Mouse (Mus musculus): ENCODE measurements at regions not wholly inside any gene's neighbourhood (a gene's known extent, or its start where the extent isn't known, plus 50 kb on each side); places are given as distances from the start of the nearest gene placed in this dataset.

- H3K4me2 ChIP-seq (replicated peaks) = no peak overlapping the region
- H3K9me3 ChIP-seq = 0 out of 2 replicates have a peak, but pooled peaks cover 4% of the 10 kb centered on the region
- 8% methylated on average over 2 of the region's 2 CpGs for WGBS
- no peaks in the 10 kb centered on the region for H3K36me3 ChIP-seq
- H3K4me3 ChIP-seq = no peak overlapping the region
- no peak overlapping the region for H3K27ac ChIP-seq
- no peaks in the 10 kb centered on the region for H3K27me3 ChIP-seq
- H3K4me1 ChIP-seq = peaks cover 4% of the 10 kb centered on the region; the same call in 1 of the 2 replicates
- no peak for ATAC-seq (ENCODE audit: low FRiP score, low read depth)
- no peak overlapping the region for H3K9ac ChIP-seq
These were observed 230.3 kb downstream of the Parp8 start for GRCm38 (mm10) chr13:116795041-116795440.

GRCm38 (mm10) chr13:116781616-116782015 lies 243.7 kb downstream of the Parp8 start:
- no peak for ATAC-seq (ENCODE audit: low FRiP score, low read depth)
- H3K4me2 ChIP-seq (replicated peaks) = no peak overlapping the region
- no peaks in the 10 kb centered on the region for H3K4me1 ChIP-seq
- H3K36me3 ChIP-seq = no peaks in the 10 kb centered on the region
- no peak overlapping the region for H3K4me3 ChIP-seq
- no peaks in the 10 kb centered on the region for H3K9me3 ChIP-seq
- no peaks in the 10 kb centered on the region for H3K27me3 ChIP-seq
- no peak overlapping the region for H3K27ac ChIP-seq
- no peak overlapping the region for H3K9ac ChIP-seq

- Histone ChIP-seq H3K4me1 (no peaks in the 10 kb centered on the region), H3K27me3 (no peaks in the 10 kb centered on the region), H3K27ac (no peak overlapping the region), H3K9ac (no peak overlapping the region), H3K4me2 (replicated peaks) (no peak overlapping the region), H3K9me3 (no peaks in the 10 kb centered on the region), H3K36me3 (no peaks in the 10 kb centered on the region), H3K4me3 (no peak overlapping the region)
- WGBS = 73% methylated on average over 3 of the region's 3 CpGs
- ATAC-seq (ENCODE audit: low FRiP score, low read depth) = no peak
These were observed 259.8 kb downstream of the Parp8 start for GRCm38 (mm10) chr13:116765491-116765890.

- no peaks in the 10 kb centered on the region for H3K4me1 ChIP-seq
- no peaks in the 10 kb centered on the region for H3K9me3 ChIP-seq
- no peak overlapping the region for H3K4me3 ChIP-seq
- 86% methylated on average over 2 of the region's 2 CpGs for WGBS
- H3K4me2 ChIP-seq (replicated peaks) = no peak overlapping the region
- H3K27ac ChIP-seq = no peak overlapping the region
- H3K9ac ChIP-seq = no peak overlapping the region
- H3K36me3 ChIP-seq = no peaks in the 10 kb centered on the region
- no peak for ATAC-seq (ENCODE audit: low FRiP score, low read depth)
- no peaks in the 10 kb centered on the region for H3K27me3 ChIP-seq
These were observed 265.4 kb downstream of the Parp8 start for GRCm38 (mm10) chr13:116759912-116760311.

GRCm38 (mm10) chr13:116740825-116741224 lies 284.5 kb downstream of the Parp8 start:
- H3K9me3 ChIP-seq = no peaks in the 10 kb centered on the region
- no peak overlapping the region for H3K9ac ChIP-seq
- 76% methylated on average over 4 of the region's 4 CpGs for WGBS
- no peak overlapping the region for H3K4me2 ChIP-seq (replicated peaks)
- H3K4me3 ChIP-seq = no peak overlapping the region
- no peak overlapping the region for H3K27ac ChIP-seq
- no peaks in the 10 kb centered on the region for H3K4me1 ChIP-seq
- no peaks in the 10 kb centered on the region for H3K27me3 ChIP-seq
- no peak for ATAC-seq (ENCODE audit: low FRiP score, low read depth)
- no peaks in the 10 kb centered on the region for H3K36me3 ChIP-seq

- Histone ChIP-seq H3K4me3 (no peak overlapping the region), H3K27ac (no peak overlapping the region), H3K9ac (no peak overlapping the region), H3K36me3 (no peaks in the 10 kb centered on the region), H3K9me3 (no peaks in the 10 kb centered on the region), H3K27me3 (no peaks in the 10 kb centered on the region), H3K4me1 (0 out of 2 replicates have a peak, but pooled peaks cover 4% of the 10 kb centered on the region), H3K4me2 (replicated peaks) (no peak overlapping the region)
- no peak for ATAC-seq (ENCODE audit: low FRiP score, low read depth)
- WGBS = 73% methylated on average over 14 of the region's 14 CpGs
These were observed 301.8 kb downstream of the Parp8 start for GRCm38 (mm10) chr13:116723361-116724153.

- Histone ChIP-seq H3K36me3 (no peaks in the 10 kb centered on the region), H3K4me2 (replicated peaks) (no peak overlapping the region), H3K4me3 (no peak overlapping the region), H3K27ac (no peak overlapping the region), H3K9me3 (no peaks in the 10 kb centered on the region), H3K9ac (no peak overlapping the region), H3K4me1 (peaks cover 13% of the 10 kb centered on the region; the same call in 1 of the 2 replicates), H3K27me3 (peaks cover 44% of the 10 kb centered on the region)
- WGBS = 12% methylated on average over 5 of the region's 5 CpGs
- ATAC-seq (ENCODE audit: low FRiP score, low read depth) = no peak
These were observed 310.5 kb downstream of the Parp8 start for GRCm38 (mm10) chr13:116714809-116715208.

GRCm38 (mm10) chr13:116711866-116712593 lies 313.3 kb downstream of the Parp8 start:
- H3K9me3 ChIP-seq = no peaks in the 10 kb centered on the region
- H3K4me2 ChIP-seq (replicated peaks) = peak overlapping the region; percentile 69
- peak overlapping the region; percentile 36; the same call in 1 of the 2 replicates for H3K9ac ChIP-seq
- H3K27ac ChIP-seq = no peak overlapping the region
- peak overlapping the region; percentile 34 for H3K4me3 ChIP-seq
- ATAC-seq (ENCODE audit: low FRiP score, low read depth) = peak; percentile 82
- WGBS = 0% methylated on average over 24 of the region's 24 CpGs
- peaks cover 24% of the 10 kb centered on the region for H3K4me1 ChIP-seq
- no peaks in the 10 kb centered on the region for H3K36me3 ChIP-seq
- peaks cover 69% of the 10 kb centered on the region for H3K27me3 ChIP-seq

GRCm38 (mm10) chr13:116711148-116711865 lies 314.0 kb downstream of the Parp8 start:
- Histone ChIP-seq H3K27me3 (peaks cover 76% of the 10 kb centered on the region), H3K4me3 (peak overlapping the region; percentile 34), H3K4me1 (peaks cover 24% of the 10 kb centered on the region), H3K9ac (peak overlapping the region; percentile 36), H3K9me3 (no peaks in the 10 kb centered on the region), H3K27ac (no peak overlapping the region), H3K4me2 (replicated peaks) (peak overlapping the region; percentile 69), H3K36me3 (no peaks in the 10 kb centered on the region)
- WGBS = under 1% methylated on average over 22 of the region's 22 CpGs
- peak; percentile 61; the same call in 1 of the 2 replicates for ATAC-seq (ENCODE audit: low FRiP score, low read depth)

GRCm38 (mm10) chr13:116709671-116710070 lies 315.7 kb downstream of the Parp8 start:
- no peaks in the 10 kb centered on the region for H3K9me3 ChIP-seq
- H3K27ac ChIP-seq = no peak overlapping the region
- no peak overlapping the region for H3K4me2 ChIP-seq (replicated peaks)
- WGBS = 19% methylated on average over 7 of the region's 7 CpGs
- H3K27me3 ChIP-seq = peaks cover 84% of the 10 kb centered on the region
- H3K4me3 ChIP-seq = no peak overlapping the region
- H3K9ac ChIP-seq = no peak overlapping the region
- ATAC-seq (ENCODE audit: low FRiP score, low read depth) = no peak
- H3K36me3 ChIP-seq = no peaks in the 10 kb centered on the region
- peaks cover 31% of the 10 kb centered on the region for H3K4me1 ChIP-seq

- H3K9me3 ChIP-seq = no peaks in the 10 kb centered on the region
- H3K9ac ChIP-seq = no peak overlapping the region
- peaks cover 87% of the 10 kb centered on the region for H3K27me3 ChIP-seq
- ATAC-seq (ENCODE audit: low FRiP score, low read depth) = no peak
- 5% methylated on average over 16 of the region's 16 CpGs for WGBS
- no peak overlapping the region for H3K27ac ChIP-seq
- H3K36me3 ChIP-seq = no peaks in the 10 kb centered on the region
- H3K4me2 ChIP-seq (replicated peaks) = peak overlapping the region; percentile 49
- peak overlapping the region; percentile 14; the same call in 1 of the 2 replicates for H3K4me3 ChIP-seq
- peaks cover 31% of the 10 kb centered on the region for H3K4me1 ChIP-seq
These were observed 316.5 kb downstream of the Parp8 start for GRCm38 (mm10) chr13:116708846-116709245.

GRCm38 (mm10) chr13:116708456-116708780 lies 316.9 kb downstream of the Parp8 start:
- peak overlapping the region; percentile 14; the same call in 1 of the 2 replicates for H3K4me3 ChIP-seq
- H3K27me3 ChIP-seq = peaks cover 88% of the 10 kb centered on the region
- H3K36me3 ChIP-seq = no peaks in the 10 kb centered on the region
- ATAC-seq (ENCODE audit: low FRiP score, low read depth) = no peak
- no peak overlapping the region for H3K27ac ChIP-seq
- H3K9me3 ChIP-seq = no peaks in the 10 kb centered on the region
- peak overlapping the region; percentile 49 for H3K4me2 ChIP-seq (replicated peaks)
- WGBS = 3% methylated on average over 7 of the region's 7 CpGs
- no peak overlapping the region for H3K9ac ChIP-seq
- H3K4me1 ChIP-seq = peaks cover 31% of the 10 kb centered on the region
